Mouse (Mus musculus): ENCODE measurements at regions not wholly inside any gene's neighbourhood (a gene's known extent, or its start where the extent isn't known, plus 50 kb on each side); places are given as distances from the start of the nearest gene placed in this dataset.

DNA sequence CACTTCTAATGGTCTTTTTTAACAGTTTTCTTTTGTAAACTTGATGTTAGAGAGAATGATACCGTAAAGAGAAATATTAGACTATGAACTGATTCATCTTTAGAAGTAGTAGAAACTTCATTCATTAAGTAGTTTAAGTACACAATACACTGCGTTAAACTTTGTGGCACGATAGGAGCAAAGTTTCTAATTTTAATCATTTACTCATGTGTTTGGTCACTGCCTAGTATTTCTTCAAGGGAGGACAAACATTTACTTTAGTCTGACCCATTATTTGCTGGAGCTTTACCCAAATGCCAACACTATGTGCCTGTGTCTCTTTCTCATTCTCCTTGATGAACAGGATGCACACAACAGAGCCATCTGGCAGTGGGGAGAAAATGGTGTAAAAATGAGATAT, 200.6 kb downstream of the Chm start:
- DNase-seq (ENCODE audit: low read depth): no peak

- DNase-seq (ENCODE audit: low read depth): no peak
These were observed 201.2 kb downstream of the Chm start for GRCm38 (mm10) chrX:112984073-112984472.

GRCm38 (mm10) chrX:112978583-112978982, 206.7 kb downstream of the Chm start:
- no peak for DNase-seq (ENCODE audit: low read depth)

DNA sequence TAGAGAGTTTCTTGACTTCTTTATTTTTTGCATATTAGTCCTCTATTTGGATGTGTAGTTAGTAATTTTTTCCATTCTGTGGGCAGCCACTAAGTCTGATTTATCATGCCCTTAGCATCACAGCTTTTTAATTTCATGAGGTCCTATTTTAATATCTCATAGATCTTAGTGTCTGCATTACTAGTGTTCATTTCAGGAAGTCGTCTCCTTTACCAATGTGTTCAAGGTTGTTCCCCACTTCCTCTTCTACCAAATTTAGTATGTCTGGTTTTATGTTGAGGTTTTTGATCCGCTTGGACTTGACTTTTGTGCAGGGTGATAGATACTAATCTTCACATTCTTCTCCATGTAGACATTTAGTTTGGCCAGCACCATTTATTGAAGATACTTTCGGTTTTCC, 221.2 kb downstream of the Chm start:
- DNase-seq (ENCODE audit: low read depth): no peak

DNA sequence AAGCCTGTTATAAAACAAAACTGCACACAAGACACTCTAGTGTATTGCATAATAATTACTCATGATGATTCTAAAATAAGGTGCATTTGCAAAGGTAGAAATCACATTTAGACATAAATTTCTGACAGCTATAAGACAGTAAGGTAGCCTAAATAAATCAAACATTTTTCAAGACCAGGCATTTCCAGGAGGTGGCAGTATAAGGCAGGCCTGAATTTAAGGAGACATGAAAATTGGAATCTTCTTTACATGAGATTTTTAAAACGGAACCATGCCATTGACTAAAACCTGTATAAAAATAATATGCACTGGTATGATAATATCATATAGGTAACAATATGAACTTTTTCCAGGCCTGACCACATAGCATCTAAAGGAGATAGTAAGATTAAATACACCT, 235.5 kb downstream of the Chm start:
- DNase-seq (ENCODE audit: low read depth): peak; percentile 0

DNA sequence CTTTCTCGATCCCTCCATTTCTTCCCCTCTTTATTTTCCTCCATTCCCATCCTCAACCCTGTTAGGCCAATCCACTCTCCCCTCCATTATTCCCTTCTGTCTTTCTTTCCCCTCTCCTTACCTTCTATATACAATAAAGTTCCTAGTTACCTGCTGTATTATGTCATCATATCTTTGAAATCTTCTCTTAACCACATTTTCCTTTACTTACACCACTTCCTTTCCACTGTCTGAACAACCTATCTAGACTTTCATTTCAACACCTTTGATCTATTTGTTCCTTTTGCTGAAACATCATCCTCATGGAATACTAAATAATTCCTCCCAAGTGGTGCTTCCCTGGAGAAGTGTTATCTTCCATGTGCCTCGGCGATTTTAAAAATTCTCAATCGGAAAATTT, 237.8 kb downstream of the Chm start:
- DNase-seq (ENCODE audit: low read depth): no peak

GRCm38 (mm10) chrX:112925542-112926182, 227.2 kb upstream of the Pof1b start:
- no peak for DNase-seq (ENCODE audit: low read depth)

DNA sequence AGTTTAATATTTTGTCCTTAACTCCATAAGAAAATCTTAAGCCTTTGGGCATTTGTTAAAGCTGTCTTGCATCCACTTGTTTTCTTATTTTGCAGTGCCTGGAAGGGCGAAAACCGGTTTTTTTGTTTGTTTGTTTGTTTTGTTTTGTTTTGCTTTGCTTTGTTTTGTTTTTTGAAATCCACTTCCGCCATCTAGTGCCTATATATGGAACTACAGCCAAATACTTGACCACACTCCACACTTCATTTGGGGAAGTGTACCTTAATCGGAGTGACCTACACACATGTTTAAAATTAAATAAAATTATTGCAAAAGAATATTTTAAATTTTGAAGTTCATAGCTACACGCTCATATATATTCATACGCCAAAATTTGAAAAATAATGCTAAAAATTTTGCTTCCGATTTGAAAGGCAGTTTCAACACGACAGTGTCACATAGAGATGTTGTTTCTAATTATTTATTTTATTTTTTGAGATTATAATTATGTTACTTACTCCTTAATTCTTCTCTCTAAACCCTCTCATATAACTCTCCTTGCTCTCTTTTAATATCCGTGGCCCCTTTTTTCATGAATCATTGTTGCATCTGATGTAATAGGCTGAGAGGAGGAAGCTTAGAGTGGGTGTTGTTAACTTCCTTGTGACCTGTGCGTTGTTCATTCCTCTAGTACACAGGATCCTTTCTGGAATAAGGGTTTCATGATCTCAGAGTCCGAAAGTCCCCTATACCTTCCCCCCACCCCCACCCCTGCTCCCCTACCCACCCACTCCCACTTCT, 205.4 kb upstream of the Pof1b start:
- no peak for DNase-seq (ENCODE audit: low read depth)

DNA sequence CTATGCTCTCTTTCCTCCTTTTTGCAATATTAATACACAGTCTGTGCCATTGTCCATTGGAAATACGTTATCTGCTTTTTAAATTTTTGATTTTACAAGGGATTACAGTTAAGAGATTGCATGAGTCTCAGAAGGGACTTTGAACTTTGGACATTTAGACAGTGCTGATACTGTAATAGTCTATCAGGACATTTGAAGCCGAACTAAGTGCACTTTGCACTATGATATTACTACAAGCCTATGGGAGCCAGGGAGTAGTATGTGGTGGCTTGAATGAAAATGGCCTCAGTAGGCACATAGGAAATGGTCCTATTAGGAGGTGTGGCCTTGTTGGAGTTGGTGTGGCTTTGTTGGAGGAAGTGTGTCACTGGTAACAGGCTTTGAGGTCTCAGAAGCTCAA, 188.1 kb upstream of the Pof1b start:
- DNase-seq (ENCODE audit: low read depth): no peak

All from fibroblast of lung, adult 2 months (primary cell).